Mouse (Mus musculus): ENCODE data around the gene F2r.

GRCm38 (mm10) chr13:95649941-95650340 lies 31.7 kb upstream of the F2r start:
- no peak for TF ChIP-seq CTCF (IDR thresholded peaks at IDR 0.05; ENCODE audit: control insufficient read depth, insufficient read depth, insufficient replicate concordance, low read depth, low read length)
- no peak for TF ChIP-seq POLR2A (IDR thresholded peaks at IDR 0.05; ENCODE audit: control insufficient read depth, low read depth, low read length)
